Mouse (Mus musculus) midbrain, embryonic 13.5 days (tissue): ENCODE measurements around the gene Rab28. TPM values are rescaled to one million over a fixed set of nuclear protein-coding genes. Genes with fewer than 3 reads are reported as not detected.

Experiments used
- ATAC-seq: fragments of 200-750 bp; cut with Nextera tagmentation; 2 replicates; pipeline ENCODE4 v1.8.0; 2017; ENCODE audit warnings: mild to moderate bottlenecking, moderate TSS enrichment, moderate library complexity
- H3K27ac ChIP-seq: fragments of 300-500 bp; sonication (generic); 2 replicates; pipeline ENCODE4 v1.5.1; 2015; ENCODE audit warnings: inconsistent platforms, mild to moderate bottlenecking, moderate library complexity
- H3K27me3 ChIP-seq: fragments of 300-500 bp; sonication (generic); 2 replicates; pipeline ENCODE4 v1.6.1; 2015; ENCODE audit warnings: mild to moderate bottlenecking, inconsistent platforms
- H3K36me3 ChIP-seq: fragments of 300-500 bp; sonication (generic); 2 replicates; pipeline ENCODE4 v1.6.1; 2015; ENCODE audit warnings: mild to moderate bottlenecking, inconsistent platforms
- H3K4me1 ChIP-seq: fragments of 300-500 bp; sonication (generic); replicated peaks from 2 replicates; pipeline ENCODE4 v1.6.1; 2015; ENCODE audit warnings: inconsistent platforms
- H3K4me2 ChIP-seq: fragments of 300-500 bp; sonication (generic); replicated peaks from 2 replicates; pipeline ENCODE4 v1.6.1; 2015; ENCODE audit warnings: moderate library complexity, mild to moderate bottlenecking, inconsistent platforms
- H3K4me3 ChIP-seq: fragments of 300-500 bp; sonication (generic); replicated peaks from 2 replicates; pipeline ENCODE4 v1.5.1; 2015; ENCODE audit warnings: mild to moderate bottlenecking, inconsistent platforms
- H3K9ac ChIP-seq: fragments of 300-500 bp; sonication (generic); replicated peaks from 2 replicates; pipeline ENCODE4 v1.6.1; 2015; ENCODE audit warnings: mild to moderate bottlenecking, inconsistent platforms
- H3K9me3 ChIP-seq: fragments of 300-500 bp; sonication (generic); 2 replicates; pipeline ENCODE4 v1.6.1; 2016; ENCODE audit warnings: mild to moderate bottlenecking, inconsistent platforms
- WGBS: fragments of 180-500 bp; shearing (Covaris S2); methylation state at CpG from one replicate; pipeline ENCODE4 v1.1.7; 2015; 5-methylcytosine and 5-hydroxymethylcytosine counted together
- polyA plus RNA-seq: library from polyadenylated mRNA; unstranded; fragments of >200 nt; fragmentation: Nextera tagmentation; extraction: Ambion mirVana; gene quantifications from 2 replicates; pipeline ENCODE4 v1.2.1, GENCODE M21; 2015

The Rab28 gene
- polyA plus RNA-seq = 80.3 and 83.8 TPM in 2 replicates

GRCm38 (mm10) chr5:41708051-41708630 is at the start of gene Rab28:
TSS of gene Rab28 (minus strand) at chr5:41708157.
- Histone ChIP-seq H3K9ac (peak within 1 kb of the TSS; percentile 91), H3K27me3 (no peaks in the 10 kb centered on the region), H3K4me3 (peak within 1 kb of the TSS; percentile 83), H3K36me3 (no peaks in the 10 kb centered on the region), H3K27ac (peak within 1 kb of the TSS; percentile 90), H3K4me2 (peak within 1 kb of the TSS; percentile 96), H3K9me3 (no peaks in the 10 kb centered on the region), H3K4me1 (peaks cover 20% of the 10 kb centered on the region)
- 0% methylated on average over 30 of the region's 34 CpGs for WGBS
- ATAC-seq = peak; percentile 94

- Histone ChIP-seq H3K4me1 (peaks cover 17% of the 10 kb centered on the region), H3K36me3 (no peaks in the 10 kb centered on the region), H3K9ac (no peak overlapping the region), H3K4me3 (no peak overlapping the region), H3K27me3 (peaks cover 98% of the 10 kb centered on the region), H3K4me2 (no peak overlapping the region), H3K27ac (no peak overlapping the region), H3K9me3 (no peaks in the 10 kb centered on the region)
- no peak for ATAC-seq
- 5% methylated on average over 5 of the region's 5 CpGs for WGBS
These were observed 49.4 kb upstream of the Rab28 start for GRCm38 (mm10) chr5:41757338-41757737.

- H3K9ac ChIP-seq = no peak overlapping the region
- H3K4me3 ChIP-seq = no peak overlapping the region
- no peaks in the 10 kb centered on the region for H3K9me3 ChIP-seq
- ATAC-seq = no peak
- H3K4me2 ChIP-seq = no peak overlapping the region
- no peak overlapping the region for H3K27ac ChIP-seq
- H3K27me3 ChIP-seq = peaks cover 98% of the 10 kb centered on the region
- H3K4me1 ChIP-seq = peaks cover 11% of the 10 kb centered on the region
- H3K36me3 ChIP-seq = no peaks in the 10 kb centered on the region
- 3% methylated on average over 4 of the region's 4 CpGs for WGBS
These were observed 48.4 kb upstream of the Rab28 start for GRCm38 (mm10) chr5:41756396-41756795.

GRCm38 (mm10) chr5:41755373-41755960 is 47.5 kb upstream of the Rab28 start:
- no peak for ATAC-seq
- H3K27ac ChIP-seq = no peak overlapping the region
- H3K9me3 ChIP-seq = no peaks in the 10 kb centered on the region
- no peaks in the 10 kb centered on the region for H3K36me3 ChIP-seq
- 1% methylated on average over 23 of the region's 23 CpGs for WGBS
- H3K4me3 ChIP-seq = no peak overlapping the region
- H3K4me1 ChIP-seq = 0 out of 2 replicates have a peak, but pooled peaks cover 7% of the 10 kb centered on the region
- no peak overlapping the region for H3K9ac ChIP-seq
- H3K4me2 ChIP-seq = no peak overlapping the region
- peaks cover 100% of the 10 kb centered on the region for H3K27me3 ChIP-seq

GRCm38 (mm10) chr5:41754836-41755235 is 46.9 kb upstream of the Rab28 start:
- Histone ChIP-seq H3K9me3 (no peaks in the 10 kb centered on the region), H3K4me2 (no peak overlapping the region), H3K27me3 (peaks cover 100% of the 10 kb centered on the region), H3K9ac (no peak overlapping the region), H3K27ac (no peak overlapping the region), H3K4me3 (peak overlapping the region; percentile 11), H3K4me1 (0 out of 2 replicates have a peak, but pooled peaks cover 7% of the 10 kb centered on the region), H3K36me3 (no peaks in the 10 kb centered on the region)
- WGBS = 0% methylated on average over 16 of the region's 16 CpGs
- no peak for ATAC-seq

- H3K4me3 ChIP-seq = peak overlapping the region; percentile 11
- H3K9me3 ChIP-seq = no peaks in the 10 kb centered on the region
- ATAC-seq = no peak
- H3K4me1 ChIP-seq = 0 out of 2 replicates have a peak, but pooled peaks cover 7% of the 10 kb centered on the region
- no peak overlapping the region for H3K27ac ChIP-seq
- H3K27me3 ChIP-seq = peaks cover 100% of the 10 kb centered on the region
- H3K9ac ChIP-seq = no peak overlapping the region
- WGBS = under 1% methylated on average over 17 of the region's 17 CpGs
- no peak overlapping the region for H3K4me2 ChIP-seq
- no peaks in the 10 kb centered on the region for H3K36me3 ChIP-seq
These were observed 46.3 kb upstream of the Rab28 start for GRCm38 (mm10) chr5:41754226-41754775.

- Histone ChIP-seq H3K9ac (no peak overlapping the region), H3K9me3 (no peaks in the 10 kb centered on the region), H3K27me3 (peaks cover 100% of the 10 kb centered on the region), H3K36me3 (no peaks in the 10 kb centered on the region), H3K4me1 (0 out of 2 replicates have a peak, but pooled peaks cover 7% of the 10 kb centered on the region), H3K27ac (no peak overlapping the region), H3K4me2 (no peak overlapping the region), H3K4me3 (no peak overlapping the region)
- no peak for ATAC-seq
- WGBS = 22% methylated on average over 4 of the region's 4 CpGs
These were observed 44.8 kb upstream of the Rab28 start for GRCm38 (mm10) chr5:41752721-41753120.

- peak; percentile 43 for ATAC-seq
- Histone ChIP-seq H3K4me1 (no peaks in the 10 kb centered on the region), H3K9me3 (no peaks in the 10 kb centered on the region), H3K27ac (no peak overlapping the region), H3K9ac (no peak overlapping the region), H3K27me3 (peaks cover 78% of the 10 kb centered on the region), H3K4me3 (no peak overlapping the region), H3K36me3 (no peaks in the 10 kb centered on the region), H3K4me2 (no peak overlapping the region)
- WGBS = 1% methylated on average over 13 of the region's 15 CpGs
These were observed 37.2 kb upstream of the Rab28 start for GRCm38 (mm10) chr5:41744898-41745780.

GRCm38 (mm10) chr5:41744234-41744633 is 36.3 kb upstream of the Rab28 start:
- H3K4me1 ChIP-seq = no peaks in the 10 kb centered on the region
- no peaks in the 10 kb centered on the region for H3K9me3 ChIP-seq
- no peak overlapping the region for H3K4me2 ChIP-seq
- peak; percentile 34; the same call in 1 of the 2 replicates for ATAC-seq
- H3K9ac ChIP-seq = no peak overlapping the region
- H3K36me3 ChIP-seq = no peaks in the 10 kb centered on the region
- H3K27me3 ChIP-seq = peaks cover 69% of the 10 kb centered on the region
- H3K27ac ChIP-seq = no peak overlapping the region
- no peak overlapping the region for H3K4me3 ChIP-seq
- WGBS = 9% methylated on average over 7 of the region's 7 CpGs

GRCm38 (mm10) chr5:41738817-41739216 is 30.9 kb upstream of the Rab28 start:
- WGBS = 76% methylated on average over 6 of the region's 6 CpGs
- H3K36me3 ChIP-seq = no peaks in the 10 kb centered on the region
- H3K4me2 ChIP-seq = no peak overlapping the region
- no peaks in the 10 kb centered on the region for H3K4me1 ChIP-seq
- no peak overlapping the region for H3K27ac ChIP-seq
- H3K9me3 ChIP-seq = no peaks in the 10 kb centered on the region
- no peak overlapping the region for H3K4me3 ChIP-seq
- no peak overlapping the region for H3K9ac ChIP-seq
- ATAC-seq = no peak
- peaks cover 14% of the 10 kb centered on the region for H3K27me3 ChIP-seq

- Histone ChIP-seq H3K4me2 (no peak overlapping the region), H3K27ac (no peak overlapping the region), H3K4me3 (no peak overlapping the region), H3K27me3 (no peaks in the 10 kb centered on the region), H3K36me3 (no peaks in the 10 kb centered on the region), H3K9ac (no peak overlapping the region), H3K4me1 (no peaks in the 10 kb centered on the region), H3K9me3 (no peaks in the 10 kb centered on the region)
- WGBS = 53% methylated on average over 5 of the region's 5 CpGs
- ATAC-seq = no peak
These were observed 29.1 kb upstream of the Rab28 start for GRCm38 (mm10) chr5:41737039-41737438.

- no peak overlapping the region for H3K9ac ChIP-seq
- H3K9me3 ChIP-seq = no peaks in the 10 kb centered on the region
- no peaks in the 10 kb centered on the region for H3K36me3 ChIP-seq
- H3K27me3 ChIP-seq = no peaks in the 10 kb centered on the region
- 0 out of 2 replicates have a peak, but pooled peaks cover 2% of the 10 kb centered on the region for H3K4me1 ChIP-seq
- H3K4me3 ChIP-seq = no peak overlapping the region
- WGBS = 83% methylated on average over 1 of the region's 1 CpGs
- ATAC-seq = no peak
- no peak overlapping the region for H3K4me2 ChIP-seq
- no peak overlapping the region for H3K27ac ChIP-seq
These were observed 19.1 kb upstream of the Rab28 start for GRCm38 (mm10) chr5:41727017-41727416.
